Mouse (Mus musculus) lung, postnatal 25 days (tissue): Measurements from ENCODE around the gene Tcf19.
"Not testable (repeated sequence)": the region's sequence is repeated elsewhere in the genome, so short reads cannot be mapped to it uniquely, and the experiment has no call there.

ENCODE experiments used
- DNase-seq: peaks from one replicate; pipeline ENCODE4 v3.0.0; 2022; ENCODE audit warnings: low spot score

Tcf19 gene

DNA sequence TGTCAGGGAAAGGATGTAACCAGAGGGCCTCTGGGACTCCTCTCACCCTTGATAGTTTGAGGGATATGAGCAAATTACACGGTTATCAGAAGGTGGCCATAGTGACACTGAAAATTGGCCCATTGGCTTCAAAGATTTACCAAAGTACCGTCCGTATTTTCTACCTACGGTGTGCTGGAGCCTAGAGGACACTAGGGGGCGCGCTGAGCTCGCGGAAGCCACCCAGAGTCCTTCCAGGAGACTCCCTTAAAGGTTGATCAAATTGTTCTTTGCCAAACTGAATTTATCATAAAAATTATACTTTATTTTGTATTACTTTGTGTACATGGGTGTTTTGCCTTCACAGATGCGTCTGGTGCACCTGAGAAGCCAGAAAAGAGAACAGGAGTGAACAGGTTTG, 32.6 kb downstream of the Tcf19 start:
- peak; percentile 49 for DNase-seq

DNA sequence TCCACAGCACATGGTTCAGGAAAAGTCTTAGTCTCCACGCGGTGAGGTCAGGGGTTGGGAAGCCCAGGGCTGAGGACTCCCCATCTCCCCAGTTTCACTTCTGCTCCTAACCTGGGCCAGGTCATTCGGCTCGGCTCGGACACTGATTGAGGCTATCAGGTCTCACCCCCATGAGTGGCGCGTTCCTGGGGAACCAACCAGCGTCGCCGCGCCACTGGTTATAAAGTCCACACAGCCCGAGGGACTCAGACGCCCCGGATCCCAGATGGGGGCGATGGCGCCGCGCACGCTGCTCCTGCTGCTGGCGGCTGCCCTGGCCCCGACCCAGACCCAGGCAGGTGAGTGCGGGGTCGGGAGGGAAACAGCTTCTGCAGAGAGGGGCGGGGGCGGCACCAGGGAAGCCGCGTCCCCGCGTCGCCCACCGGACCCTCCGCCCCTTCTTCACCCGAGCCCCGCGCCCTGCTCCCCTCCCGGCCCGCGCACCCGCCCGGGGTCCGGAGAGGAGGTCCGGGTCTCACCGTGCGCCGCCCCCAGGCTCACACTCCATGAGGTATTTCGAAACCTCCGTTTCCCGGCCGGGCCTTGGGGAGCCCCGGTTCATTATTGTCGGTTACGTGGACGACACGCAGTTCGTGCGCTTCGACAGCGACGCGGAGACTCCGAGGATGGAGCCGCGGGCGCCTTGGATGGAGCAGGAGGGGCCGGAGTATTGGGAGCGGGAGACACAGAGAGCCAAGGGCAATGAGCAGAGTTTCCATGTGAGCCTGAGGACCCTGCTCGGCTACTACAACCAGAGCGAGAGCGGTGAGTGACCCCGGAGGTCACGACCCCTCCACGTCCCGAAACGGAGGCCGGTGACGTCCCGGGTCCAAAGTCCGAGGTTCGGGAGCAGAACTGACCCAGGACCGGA, 46.5 kb downstream of the Tcf19 start, which contains the start of gene H2-Q10:
Gene H2-Q10 (plus strand): TSS at position 248 of the 910 bp plus-strand sequence.
- no peak for DNase-seq

DNA sequence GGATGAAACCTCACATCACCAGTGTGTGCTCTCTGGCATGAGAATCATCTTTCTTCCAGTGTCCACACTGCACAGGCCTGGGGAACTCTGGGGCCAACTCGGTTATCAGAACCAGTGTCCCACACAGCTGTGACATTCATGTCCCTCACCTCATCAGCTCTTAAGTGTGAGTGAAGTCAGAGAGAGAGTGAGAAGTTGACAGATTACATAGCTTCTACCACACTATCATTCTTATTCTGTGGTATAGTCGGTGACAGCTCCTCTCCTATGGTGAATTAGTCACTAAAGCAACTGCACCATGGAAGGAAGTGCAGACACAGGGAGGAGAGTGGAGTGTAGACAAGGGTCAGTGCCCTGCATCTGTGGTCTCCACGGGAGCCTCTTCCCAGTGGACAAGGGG, 47.7 kb downstream of the Tcf19 start:
- DNase-seq = not testable (repeated sequence)

DNA sequence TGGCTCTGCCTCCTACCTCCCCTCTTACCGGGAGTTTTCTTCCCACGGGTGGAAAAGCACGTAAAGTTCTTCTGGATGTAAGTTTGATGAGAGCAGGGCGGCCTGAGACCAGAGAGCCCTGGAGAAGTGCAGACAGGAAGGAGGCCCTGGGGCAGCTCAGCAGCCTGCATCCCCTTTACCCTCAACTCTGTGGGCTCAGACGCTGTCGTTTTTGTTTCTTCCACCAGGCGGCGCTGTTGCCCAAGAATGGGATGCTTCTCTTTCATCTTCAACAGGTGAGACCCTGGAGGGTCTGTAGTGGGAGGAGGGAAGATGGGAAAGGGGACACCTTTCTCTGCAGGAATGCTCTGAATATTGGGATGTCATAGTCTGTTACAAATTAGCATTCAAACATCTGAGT, 51.0 kb downstream of the Tcf19 start:
- not testable (repeated sequence) for DNase-seq
